Mouse (Mus musculus) ES-CJ7 (cell line): ENCODE data around the gene Avpr2.

Experiments
- DNase-seq: peaks from one replicate; pipeline ENCODE4 v3.0.0; 2011; ENCODE audit warnings: low read depth, low spot score

Gene Avpr2

DNA sequence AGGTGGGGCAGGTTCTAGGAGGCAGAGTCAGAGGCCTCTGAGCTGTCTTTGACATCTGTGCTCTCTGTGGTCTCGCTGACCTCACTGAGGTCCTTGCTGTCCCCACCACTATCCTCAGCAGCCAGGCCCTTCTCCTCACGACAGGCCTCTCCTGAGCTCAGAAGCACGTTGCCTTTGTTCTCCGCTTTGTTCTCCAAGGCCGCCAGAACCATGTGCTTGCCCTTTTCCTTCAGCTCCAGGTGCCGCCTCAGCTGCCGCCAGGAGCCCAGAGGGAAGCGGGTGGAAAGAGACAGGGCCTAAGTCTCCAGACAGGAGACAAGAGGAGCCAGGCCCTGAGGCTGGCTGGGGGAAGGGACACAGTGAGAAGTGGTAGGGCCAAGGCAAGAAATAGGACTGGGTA lies 25.0 kb downstream of the Avpr2 start:
- DNase-seq, result no peak

DNA sequence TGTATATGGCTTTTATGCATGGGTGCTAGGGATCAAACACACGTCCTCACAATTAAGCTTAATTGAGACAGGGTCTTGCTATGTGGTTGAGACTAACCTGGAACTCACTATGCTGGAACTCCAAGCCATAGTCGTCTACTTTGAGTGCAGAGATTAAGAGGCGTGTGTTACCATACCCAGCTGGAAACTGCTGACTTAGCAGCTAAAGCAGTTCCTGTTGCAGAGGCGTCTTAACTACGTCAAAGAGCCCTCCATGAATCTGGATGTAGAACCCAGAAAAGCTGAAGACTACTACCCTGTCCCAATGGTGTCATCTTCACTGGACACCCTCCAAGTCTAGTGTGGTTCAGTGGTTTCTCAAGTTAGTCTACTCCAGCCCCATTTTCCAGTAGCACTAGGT lies 26.7 kb downstream of the Avpr2 start:
- DNase-seq, result no peak

DNA sequence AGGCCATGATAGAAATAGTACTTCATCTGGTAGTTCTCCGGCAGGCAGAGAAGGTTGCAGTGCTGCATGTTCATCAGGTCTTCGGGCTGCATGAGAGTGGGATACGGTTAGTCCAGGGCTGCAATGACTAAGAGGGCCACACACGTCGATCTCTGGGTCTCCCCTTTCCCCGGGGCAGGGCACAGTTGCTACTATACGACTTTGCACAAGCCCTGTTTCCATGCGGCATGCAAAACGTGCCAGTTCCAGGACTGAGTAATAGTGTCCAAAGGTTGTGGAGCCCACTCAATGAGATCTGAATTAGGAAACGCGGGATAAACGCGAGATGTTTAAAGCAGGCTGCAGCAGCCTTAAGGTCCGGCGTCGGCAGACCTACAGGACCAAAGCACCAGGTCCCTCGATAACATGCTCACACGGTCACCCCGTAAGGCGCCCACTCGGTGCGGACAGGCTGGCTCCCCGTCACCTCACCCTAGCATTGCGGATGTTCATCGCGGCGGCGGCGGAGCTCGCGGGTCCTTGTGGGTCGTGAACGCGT lies 29.5 kb downstream of the Avpr2 start:
- no peak for DNase-seq

DNA sequence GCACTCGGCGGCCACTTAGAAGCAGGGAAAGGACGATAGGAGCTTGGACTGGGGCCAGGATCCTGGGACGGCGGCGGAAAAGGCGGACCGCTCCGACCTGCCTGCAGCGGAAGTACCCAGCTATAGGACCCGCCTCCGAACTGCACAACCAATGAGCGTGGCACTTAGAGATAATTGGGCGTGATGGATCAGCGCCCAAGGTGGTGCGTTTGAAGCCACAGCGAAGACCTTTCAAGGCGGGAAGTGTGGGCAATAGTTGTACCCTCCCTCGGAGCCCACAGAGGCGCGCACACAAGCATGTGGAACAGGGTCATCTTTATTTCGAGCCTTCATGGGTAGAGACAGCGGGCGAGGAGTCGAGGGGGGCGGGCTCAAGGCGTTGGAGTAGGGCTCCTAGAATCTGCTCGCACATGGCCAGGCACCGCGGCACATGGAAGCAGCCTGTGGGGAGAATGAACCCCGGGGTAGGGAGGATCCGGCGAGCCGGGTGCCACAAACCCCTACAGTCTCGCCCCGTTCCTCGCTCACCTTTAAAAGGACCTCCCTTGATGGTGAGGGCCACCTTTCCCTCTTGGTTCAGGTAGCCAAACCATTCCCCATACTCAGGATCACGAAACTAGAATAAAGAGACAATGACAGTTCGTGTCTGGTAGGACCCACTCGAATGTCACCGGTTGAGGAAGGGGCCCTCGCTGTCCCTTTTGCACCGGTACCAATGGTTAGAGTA lies 30.1 kb downstream of the Avpr2 start, which contains the start of the genes Arhgap4 and Naa10:
Gene Arhgap4 (minus strand): TSS at position 48 of the 727 bp plus-strand sequence.
Gene Naa10 (minus strand): TSS at position 122 of the 727 bp plus-strand sequence.
- peak; percentile 90 for DNase-seq

DNA sequence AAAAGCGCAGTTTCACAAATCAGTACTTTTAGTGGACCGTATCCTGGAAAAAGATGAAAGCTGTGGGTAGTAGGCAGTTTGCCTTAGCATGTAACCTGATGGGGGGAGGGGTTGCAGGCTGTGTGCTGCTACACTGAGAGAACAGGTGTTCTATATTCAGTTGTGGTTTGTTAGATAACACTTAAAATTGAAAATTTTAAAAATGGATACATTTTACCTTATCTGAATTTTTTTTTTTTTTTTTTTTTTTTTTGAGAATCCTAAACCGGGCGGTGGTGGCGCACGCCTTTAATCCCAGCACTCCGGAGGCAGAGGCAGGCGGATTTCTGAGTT lies 30.6 kb downstream of the Avpr2 start:
- DNase-seq, result no peak

DNA sequence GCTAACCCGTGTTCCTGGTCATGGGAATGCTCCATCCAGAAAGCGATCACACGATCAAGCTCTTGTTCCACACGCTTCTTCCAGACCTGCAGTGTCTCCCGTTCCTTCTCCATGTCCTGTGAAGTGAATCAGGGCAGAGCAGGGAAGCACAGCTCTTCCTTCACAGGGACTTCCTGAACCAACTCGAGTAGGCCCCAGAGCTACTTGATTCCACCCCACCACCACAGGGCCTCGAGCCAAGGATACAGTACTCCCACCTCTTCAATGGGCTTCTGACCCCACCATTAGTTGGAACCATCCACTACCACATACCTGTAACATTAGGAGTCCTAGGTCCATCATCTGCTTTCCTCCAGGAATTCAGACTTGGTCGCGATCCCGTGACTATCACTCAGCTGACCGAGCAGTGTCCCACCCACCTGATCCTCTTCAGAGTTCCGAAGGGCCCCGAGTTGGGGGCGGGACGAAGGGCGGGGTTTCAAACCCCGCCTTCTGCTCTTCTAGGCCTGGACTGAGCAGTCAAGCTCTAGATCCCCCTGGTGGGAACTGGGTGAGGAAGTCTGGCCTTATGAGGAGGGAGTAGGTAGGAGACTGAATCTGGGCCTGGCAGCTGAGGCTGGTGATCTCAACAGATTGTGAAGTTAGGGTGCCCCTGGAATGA lies 38.6 kb downstream of the Avpr2 start, which contains the start of gene Renbp:
Gene Renbp (minus strand): TSS at position 449 of the 661 bp plus-strand sequence.
- DNase-seq, result peak; percentile 89

DNA sequence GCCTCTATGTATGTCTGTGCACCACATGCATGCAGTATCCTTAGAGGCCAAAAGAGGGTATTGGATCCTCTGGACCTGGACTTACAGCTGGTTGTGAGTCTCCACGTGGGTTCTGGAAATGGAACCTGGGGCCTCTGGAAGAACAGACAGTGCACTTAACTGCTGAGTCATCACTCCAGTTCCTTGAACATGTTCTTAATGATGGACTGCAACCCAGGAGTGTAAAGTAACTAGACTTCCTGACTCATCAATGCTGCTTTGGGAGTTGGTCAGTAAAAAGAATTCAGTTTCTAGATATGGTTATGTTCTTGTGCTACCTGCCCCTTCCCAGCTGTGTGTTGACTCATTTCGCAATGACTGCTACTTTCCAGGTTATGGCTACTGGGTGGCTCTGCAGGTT lies 40.0 kb downstream of the Avpr2 start:
- DNase-seq, result no peak

DNA sequence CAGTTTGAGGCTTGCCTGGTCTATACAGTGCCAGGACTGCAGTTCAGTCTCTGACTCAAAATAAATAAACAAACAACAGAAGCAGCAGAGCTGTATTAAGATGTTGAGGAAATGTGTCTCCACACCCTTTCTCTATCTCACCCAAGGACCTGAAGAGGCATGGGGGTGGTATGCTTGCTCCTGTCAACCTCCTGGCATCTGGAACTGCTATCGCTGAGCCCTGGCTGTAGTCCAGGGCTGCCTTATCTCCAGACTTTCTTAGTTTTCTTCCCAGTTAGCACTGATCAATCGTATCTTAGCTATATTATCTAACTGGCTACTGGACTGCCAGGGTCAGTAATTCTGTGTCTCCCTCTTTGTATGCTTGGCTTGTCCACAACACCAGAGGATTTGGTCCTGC lies 50.0 kb downstream of the Avpr2 start:
- no peak for DNase-seq

DNA sequence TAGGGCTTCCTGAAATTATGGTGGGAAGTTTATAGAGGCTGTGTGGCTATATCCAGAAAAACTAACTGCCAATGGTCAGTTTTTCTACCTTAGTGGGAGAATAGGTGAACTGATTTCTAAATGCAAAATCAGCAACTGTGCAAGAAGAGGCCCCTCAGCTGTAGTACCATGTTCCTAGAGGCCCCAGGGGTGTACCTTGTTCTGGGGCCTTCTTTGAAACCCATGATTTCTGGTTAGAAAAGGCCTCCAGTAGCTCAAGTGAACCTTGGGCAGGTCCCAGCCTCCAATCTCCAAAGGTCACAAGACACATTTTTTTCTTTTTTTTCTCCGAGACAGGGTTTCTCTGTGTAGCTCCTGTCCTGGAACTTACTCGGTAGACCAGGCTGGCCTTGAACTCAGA lies 50.4 kb downstream of the Avpr2 start:
- DNase-seq, result no peak
